Mouse (Mus musculus) E14TG2a.4 (cell line): ENCODE data around the gene Pxmp2.

Source experiments
- H3K27me3 ChIP-seq: 2 replicates; pipeline ENCODE4 v1.6.1; 2014; ENCODE audit warnings: low read length, control low read depth; ENCODE audit not compliant: insufficient read depth
- H3K36me3 ChIP-seq: 2 replicates; pipeline ENCODE4 v1.6.1; 2014; ENCODE audit warnings: low read length, control low read depth; ENCODE audit not compliant: insufficient read depth
- H3K4me1 ChIP-seq: replicated peaks from 2 replicates; pipeline ENCODE4 v1.6.1; 2014; ENCODE audit warnings: low read depth, low read length, control low read depth
- H3K4me3 ChIP-seq: replicated peaks from 2 replicates; pipeline ENCODE4 v1.5.1; 2014; ENCODE audit warnings: mild to moderate bottlenecking, low read length
- H3K9me3 ChIP-seq: 2 replicates; pipeline ENCODE4 v1.6.1; 2014; ENCODE audit warnings: low read length, control low read depth
- CTCF ChIP-seq: conservative IDR thresholded peaks from 2 replicates; pipeline ENCODE4 v1.5.1; 2014; ENCODE audit warnings: low read length
- NANOG ChIP-seq: IDR thresholded peaks from 2 replicates; pipeline ENCODE4 v1.6.1; 2014; ENCODE audit warnings: borderline replicate concordance, low read length, mixed read lengths
- POU5F1 ChIP-seq: IDR thresholded peaks from 2 replicates; pipeline ENCODE4 v1.6.1; 2014; ENCODE audit warnings: low read length, borderline replicate concordance

Pxmp2 gene

DNA sequence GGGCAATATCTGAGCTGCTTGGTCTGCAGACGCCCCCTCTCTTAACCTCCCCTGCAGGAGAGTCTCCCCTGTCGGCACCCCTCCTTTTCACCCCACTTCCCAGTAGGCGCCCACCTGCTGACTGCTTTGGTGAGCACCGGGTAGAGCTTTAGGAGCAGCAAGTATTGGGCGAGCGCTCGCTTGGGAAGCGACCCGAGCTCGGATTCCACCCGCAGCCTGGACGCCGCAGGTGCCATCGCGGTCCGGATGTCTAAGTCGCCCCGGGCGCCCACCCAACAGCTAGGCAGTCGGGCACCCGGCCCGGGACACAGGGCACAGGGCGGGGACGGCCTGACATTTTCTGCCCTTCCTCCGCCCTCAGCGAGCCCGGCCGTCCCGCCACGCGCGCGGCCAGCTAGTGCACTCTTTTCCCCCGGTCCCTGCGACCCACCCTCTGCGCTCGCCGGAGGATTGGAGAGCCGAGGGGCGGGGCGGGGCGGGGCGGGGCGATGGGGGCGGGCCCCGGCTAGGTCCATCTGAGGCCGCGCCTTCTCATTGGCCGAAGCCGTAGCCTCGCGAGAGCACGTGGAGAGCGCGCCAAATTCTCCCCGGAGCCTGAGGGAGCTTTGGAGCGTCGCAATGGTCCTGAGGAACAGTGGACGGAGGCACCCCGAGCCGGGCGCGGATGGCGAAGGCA is at the start of gene Pxmp2, which contains the start of gene Pole:
Pxmp2 (minus strand) TSS at position 417 of the 676 bp plus-strand sequence.
Pole (plus strand) TSS at position 537 of the 676 bp plus-strand sequence.
- H3K36me3 ChIP-seq: peaks cover 48% of the 10 kb centered on the region
- H3K9me3 ChIP-seq: no peaks in the 10 kb centered on the region
- peaks cover 38% of the 10 kb centered on the region for H3K4me1 ChIP-seq
- H3K27me3 ChIP-seq: peaks cover 7% of the 10 kb centered on the region
- H3K4me3 ChIP-seq: peak within 1 kb of the TSS; percentile 94
- no peak for TF ChIP-seq POU5F1
- no peak for TF ChIP-seq CTCF
- TF ChIP-seq NANOG: no peak

DNA sequence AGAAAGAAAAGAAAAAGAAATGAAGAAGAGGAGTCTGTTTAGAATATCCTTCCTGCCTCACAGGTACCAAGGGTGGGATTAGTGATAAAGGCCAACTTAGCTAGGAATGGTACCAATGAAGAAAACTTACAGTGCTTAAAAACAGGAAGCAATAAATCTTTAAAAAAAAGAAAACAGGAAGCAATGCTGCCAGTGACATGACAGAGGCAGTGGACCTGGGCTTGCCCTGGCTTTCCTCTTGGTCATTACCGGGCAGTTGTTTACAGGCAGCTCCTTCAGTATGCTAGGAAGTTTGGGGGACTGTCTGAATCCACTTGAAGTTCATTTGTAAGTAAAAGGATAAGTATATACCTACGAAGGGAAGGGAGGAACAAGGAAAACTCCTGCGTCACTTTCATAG is 44.5 kb upstream of the Pxmp2 start:
- Histone ChIP-seq H3K27me3 (no peaks in the 10 kb centered on the region), H3K9me3 (no peaks in the 10 kb centered on the region), H3K4me3 (no peak overlapping the region), H3K36me3 (peaks cover 94% of the 10 kb centered on the region), H3K4me1 (no peaks in the 10 kb centered on the region)
- TF ChIP-seq CTCF (no peak), NANOG (no peak), POU5F1 (no peak)

DNA sequence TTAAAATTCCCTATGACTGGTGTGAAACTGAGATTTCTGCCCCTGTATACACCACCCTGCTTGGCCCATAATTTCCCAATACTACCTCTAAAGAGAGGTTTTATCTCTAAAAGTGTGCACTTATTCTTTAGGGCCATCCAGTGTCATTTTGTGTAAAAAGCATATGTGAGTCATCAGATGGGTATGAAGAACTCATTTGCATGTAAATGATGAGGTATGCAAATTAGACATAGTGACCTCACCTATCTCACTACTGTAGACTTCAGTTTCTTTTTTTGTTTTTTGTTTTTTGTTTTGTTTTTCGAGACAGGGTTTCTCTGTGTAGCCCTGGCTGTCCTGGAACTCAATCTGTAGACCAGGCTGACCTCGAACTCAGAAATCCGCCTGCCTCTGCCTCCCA is 27.1 kb upstream of the Pxmp2 start:
- no peaks in the 10 kb centered on the region for H3K27me3 ChIP-seq
- TF ChIP-seq CTCF (no peak), POU5F1 (no peak), NANOG (no peak)
- peaks cover 96% of the 10 kb centered on the region for H3K36me3 ChIP-seq
- H3K4me1 ChIP-seq: peaks cover 5% of the 10 kb centered on the region; the same call in 1 of the 2 replicates
- H3K4me3 ChIP-seq: no peak overlapping the region
- no peaks in the 10 kb centered on the region for H3K9me3 ChIP-seq

DNA sequence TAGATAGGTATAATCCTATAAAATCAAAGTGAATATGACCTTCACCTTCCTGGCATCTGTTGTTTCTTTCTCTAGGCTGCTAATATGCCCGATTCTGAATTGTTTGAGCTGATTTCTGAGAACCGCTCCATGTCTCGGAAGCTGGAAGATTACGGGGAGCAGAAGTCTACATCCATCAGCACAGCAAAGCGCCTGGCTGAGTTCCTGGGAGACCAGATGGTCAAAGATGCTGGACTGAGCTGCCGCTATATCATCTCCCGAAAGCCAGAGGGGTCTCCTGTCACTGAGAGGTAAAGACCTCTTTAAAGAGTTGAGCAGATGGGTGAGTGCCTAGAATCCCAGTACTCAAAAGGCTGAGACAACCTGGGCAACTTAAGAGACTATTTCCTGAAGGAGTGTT is 22.9 kb upstream of the Pxmp2 start:
- Histone ChIP-seq H3K27me3 (no peaks in the 10 kb centered on the region), H3K9me3 (no peaks in the 10 kb centered on the region), H3K4me3 (no peak overlapping the region), H3K36me3 (peaks cover 100% of the 10 kb centered on the region), H3K4me1 (peaks cover 5% of the 10 kb centered on the region; the same call in 1 of the 2 replicates)
- TF ChIP-seq CTCF: no peak

DNA sequence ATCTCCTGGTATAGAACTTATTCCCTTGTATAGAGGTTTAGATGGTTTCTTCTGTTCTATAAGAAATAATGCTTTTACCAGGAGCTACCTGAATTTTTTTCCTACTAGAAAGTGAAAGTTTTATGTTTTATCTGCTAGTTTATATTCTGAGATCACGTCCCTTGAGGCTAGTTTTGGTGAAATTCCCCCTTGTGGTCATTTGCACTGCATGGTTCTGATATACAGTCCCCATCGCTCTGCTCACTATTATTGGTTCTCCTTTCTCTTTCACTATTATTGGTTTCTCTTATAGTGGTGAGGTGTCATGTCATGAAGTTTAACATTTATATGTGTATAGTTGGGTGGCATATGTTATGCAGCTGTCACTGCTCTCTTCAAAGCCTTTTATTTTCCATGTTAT is 14.6 kb upstream of the Pxmp2 start:
- 0 out of 2 replicates have a peak, but pooled peaks cover 4% of the 10 kb centered on the region for H3K4me1 ChIP-seq
- no peak overlapping the region for H3K4me3 ChIP-seq
- peaks cover 99% of the 10 kb centered on the region for H3K36me3 ChIP-seq
- no peak for TF ChIP-seq NANOG
- TF ChIP-seq CTCF: no peak
- no peak for TF ChIP-seq POU5F1
- no peaks in the 10 kb centered on the region for H3K9me3 ChIP-seq
- no peaks in the 10 kb centered on the region for H3K27me3 ChIP-seq

DNA sequence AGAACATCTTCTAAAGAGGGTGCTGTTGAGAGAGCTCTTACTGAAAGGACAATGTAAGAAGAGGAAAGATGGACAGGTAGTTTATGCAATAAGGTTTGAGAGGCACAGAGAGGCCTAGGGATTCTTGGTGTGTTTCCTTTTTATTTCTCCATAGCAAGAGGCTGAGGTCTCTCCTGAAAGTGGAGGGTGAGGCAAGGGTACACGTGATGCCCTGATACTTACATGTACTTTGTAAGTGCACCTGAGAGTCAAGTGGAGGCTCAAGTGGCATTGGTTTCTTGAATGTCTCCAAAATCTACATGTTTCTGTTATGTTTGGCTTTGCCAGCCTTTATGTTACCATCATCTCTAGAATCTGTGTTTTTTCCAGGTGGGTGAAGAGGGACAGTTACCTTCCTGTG is 10.7 kb upstream of the Pxmp2 start:
- Histone ChIP-seq H3K4me1 (0 out of 2 replicates have a peak, but pooled peaks cover 4% of the 10 kb centered on the region), H3K4me3 (no peak overlapping the region), H3K9me3 (no peaks in the 10 kb centered on the region), H3K27me3 (no peaks in the 10 kb centered on the region), H3K36me3 (peaks cover 93% of the 10 kb centered on the region)
- TF ChIP-seq POU5F1: no peak

DNA sequence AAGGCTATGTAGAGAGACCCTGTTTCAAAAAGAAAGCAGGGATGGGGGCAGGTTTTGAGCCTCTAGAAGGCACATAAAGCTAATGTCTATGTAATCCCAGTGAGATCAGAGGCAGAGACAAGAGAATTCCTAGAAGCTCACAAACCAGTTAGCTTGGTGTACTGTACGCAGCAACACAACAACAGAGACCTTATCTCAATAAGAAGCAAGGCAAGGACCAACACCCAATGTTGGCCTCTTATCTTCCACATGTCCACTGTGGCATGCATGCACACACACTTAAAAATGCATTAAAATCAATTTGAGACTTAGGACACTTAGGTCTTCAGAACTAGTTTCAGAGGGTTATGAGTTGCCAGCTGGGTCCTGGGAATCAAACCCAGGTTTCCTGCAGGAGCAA is 5.7 kb upstream of the Pxmp2 start:
- no peak overlapping the region for H3K4me3 ChIP-seq
- peaks cover 77% of the 10 kb centered on the region for H3K36me3 ChIP-seq
- no peak for TF ChIP-seq POU5F1
- no peak for TF ChIP-seq CTCF
- TF ChIP-seq NANOG: no peak
- no peaks in the 10 kb centered on the region for H3K9me3 ChIP-seq
- peaks cover 8% of the 10 kb centered on the region for H3K4me1 ChIP-seq
- no peaks in the 10 kb centered on the region for H3K27me3 ChIP-seq

DNA sequence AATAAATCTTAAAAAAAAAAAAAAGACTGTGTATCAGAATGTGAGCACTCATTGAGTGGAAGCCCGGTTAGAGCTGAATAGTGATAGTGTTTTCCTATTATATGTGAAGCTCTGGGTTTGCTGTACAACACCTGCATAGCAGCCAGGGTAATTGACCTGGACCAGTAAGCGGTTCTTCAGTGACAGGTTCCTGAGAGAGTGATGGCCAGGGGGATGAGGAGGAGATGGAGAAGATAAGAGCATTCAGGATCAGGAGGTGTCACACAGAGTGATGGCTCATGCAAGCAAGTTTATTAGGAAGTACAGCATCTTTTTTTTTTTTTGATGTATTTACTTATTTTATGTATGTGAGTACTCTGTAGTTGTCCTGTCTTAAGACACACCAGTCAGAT is 1.1 kb upstream of the Pxmp2 start:
- Histone ChIP-seq H3K4me1 (peaks cover 37% of the 10 kb centered on the region), H3K9me3 (no peaks in the 10 kb centered on the region), H3K27me3 (peaks cover 7% of the 10 kb centered on the region), H3K36me3 (peaks cover 51% of the 10 kb centered on the region), H3K4me3 (peak overlapping the region; percentile 94)
- no peak for TF ChIP-seq CTCF
- no peak for TF ChIP-seq NANOG
- TF ChIP-seq POU5F1: no peak

DNA sequence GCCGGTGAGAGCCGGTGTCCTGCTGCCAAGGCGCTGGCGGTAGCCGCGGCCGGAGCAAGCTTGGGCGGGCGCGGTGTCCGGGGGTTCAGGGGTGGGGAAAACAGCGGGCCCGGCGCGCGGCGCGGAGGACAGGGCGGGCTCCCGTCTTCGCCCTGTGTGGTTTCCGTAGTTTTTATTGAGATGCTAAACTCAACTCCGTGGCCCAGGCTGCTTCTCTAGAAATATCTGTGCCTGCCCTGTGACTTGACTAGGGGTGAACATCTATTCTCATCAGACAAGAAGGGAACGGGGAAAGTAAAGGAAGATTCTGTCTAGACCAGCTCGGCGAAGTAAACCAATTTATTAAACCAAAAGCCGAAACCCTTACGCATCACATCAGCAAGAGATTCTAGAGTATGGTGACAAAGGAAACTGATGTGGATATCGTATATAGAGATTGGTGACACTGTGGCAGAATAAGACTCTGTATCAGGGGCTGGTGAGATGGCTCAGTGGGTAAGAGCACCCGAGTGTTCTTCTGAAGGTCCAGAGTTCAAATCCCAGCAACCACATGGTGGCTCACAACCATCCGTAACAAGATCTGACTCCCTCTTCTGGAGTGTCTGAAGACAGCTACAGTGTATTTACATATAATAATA is 579 bp upstream of the Pxmp2 start:
- TF ChIP-seq NANOG (no peak), POU5F1 (no peak), CTCF (no peak)
- H3K4me1 ChIP-seq: peaks cover 38% of the 10 kb centered on the region
- H3K9me3 ChIP-seq: no peaks in the 10 kb centered on the region
- H3K4me3 ChIP-seq: peak overlapping the region; percentile 94
- peaks cover 50% of the 10 kb centered on the region for H3K36me3 ChIP-seq
- H3K27me3 ChIP-seq: peaks cover 7% of the 10 kb centered on the region
